Mouse (Mus musculus) embryo, embryonic 10 days (tissue): ENCODE measurements around the gene Cd300ld3.

Experiments used
- DNase-seq: peaks from one replicate; pipeline ENCODE4 v3.0.0-alpha.2; 2015; ENCODE audit warnings: low spot score

The Cd300ld3 gene

GRCm38 (mm10) chr11:115048259-115048658, at the start of gene Cd300ld3:
Cd300ld3 (minus strand) TSS chr11:115048409.
- no peak for DNase-seq

GRCm38 (mm10) chr11:115092140-115092539, 43.9 kb upstream of the Cd300ld3 start:
- no peak for DNase-seq

GRCm38 (mm10) chr11:115091362-115091901, 43.2 kb upstream of the Cd300ld3 start, which contains the start of gene Rab37:
Rab37 (plus strand) TSS chr11:115091431.
- DNase-seq = peak; percentile 60

- no peak for DNase-seq
Observed at GRCm38 (mm10) chr11:115089853-115090252, 41.6 kb upstream of the Cd300ld3 start.

GRCm38 (mm10) chr11:115086213-115086612, 38.0 kb upstream of the Cd300ld3 start:
- DNase-seq = no peak

- DNase-seq = no peak
Observed at GRCm38 (mm10) chr11:115085064-115085463, 36.9 kb upstream of the Cd300ld3 start.

- no peak for DNase-seq
Observed at GRCm38 (mm10) chr11:115084595-115084994, 36.4 kb upstream of the Cd300ld3 start.

GRCm38 (mm10) chr11:115083376-115084139, 35.3 kb upstream of the Cd300ld3 start:
- peak; percentile 87 for DNase-seq

- no peak for DNase-seq
Observed at GRCm38 (mm10) chr11:115082196-115082595, 34.0 kb upstream of the Cd300ld3 start.

GRCm38 (mm10) chr11:115081373-115081772, 33.2 kb upstream of the Cd300ld3 start:
- no peak for DNase-seq

- peak; percentile 80 for DNase-seq
Observed at GRCm38 (mm10) chr11:115080886-115081285, 32.7 kb upstream of the Cd300ld3 start.

- no peak for DNase-seq
Observed at GRCm38 (mm10) chr11:115078680-115079079, 30.5 kb upstream of the Cd300ld3 start.

GRCm38 (mm10) chr11:115077436-115077835, 29.2 kb upstream of the Cd300ld3 start:
- DNase-seq = no peak

GRCm38 (mm10) chr11:115075859-115076258, 27.6 kb upstream of the Cd300ld3 start:
- no peak for DNase-seq

- no peak for DNase-seq
Observed at GRCm38 (mm10) chr11:115075407-115075806, 27.2 kb upstream of the Cd300ld3 start.

GRCm38 (mm10) chr11:115073002-115073401, 24.8 kb upstream of the Cd300ld3 start:
- no peak for DNase-seq

- DNase-seq = peak; percentile 55
Observed at GRCm38 (mm10) chr11:115071631-115072294, 23.6 kb upstream of the Cd300ld3 start.

GRCm38 (mm10) chr11:115071015-115071551, 22.9 kb upstream of the Cd300ld3 start:
- DNase-seq = peak; percentile 66

- DNase-seq = no peak
Observed at GRCm38 (mm10) chr11:115066768-115067167, 18.6 kb upstream of the Cd300ld3 start.

- DNase-seq = no peak
Observed at GRCm38 (mm10) chr11:115062077-115062476, 13.9 kb upstream of the Cd300ld3 start, which contains the start of gene Cd300e. Cd300e (minus strand) TSS chr11:115062177.

GRCm38 (mm10) chr11:115059797-115060196, 11.6 kb upstream of the Cd300ld3 start:
- no peak for DNase-seq

GRCm38 (mm10) chr11:115058701-115059100, 10.5 kb upstream of the Cd300ld3 start:
- no peak for DNase-seq

GRCm38 (mm10) chr11:115054537-115054936, 6.3 kb upstream of the Cd300ld3 start:
- DNase-seq = no peak
